Mouse (Mus musculus): ENCODE measurements around the gene Syngr4.

The Syngr4 gene

DNA sequence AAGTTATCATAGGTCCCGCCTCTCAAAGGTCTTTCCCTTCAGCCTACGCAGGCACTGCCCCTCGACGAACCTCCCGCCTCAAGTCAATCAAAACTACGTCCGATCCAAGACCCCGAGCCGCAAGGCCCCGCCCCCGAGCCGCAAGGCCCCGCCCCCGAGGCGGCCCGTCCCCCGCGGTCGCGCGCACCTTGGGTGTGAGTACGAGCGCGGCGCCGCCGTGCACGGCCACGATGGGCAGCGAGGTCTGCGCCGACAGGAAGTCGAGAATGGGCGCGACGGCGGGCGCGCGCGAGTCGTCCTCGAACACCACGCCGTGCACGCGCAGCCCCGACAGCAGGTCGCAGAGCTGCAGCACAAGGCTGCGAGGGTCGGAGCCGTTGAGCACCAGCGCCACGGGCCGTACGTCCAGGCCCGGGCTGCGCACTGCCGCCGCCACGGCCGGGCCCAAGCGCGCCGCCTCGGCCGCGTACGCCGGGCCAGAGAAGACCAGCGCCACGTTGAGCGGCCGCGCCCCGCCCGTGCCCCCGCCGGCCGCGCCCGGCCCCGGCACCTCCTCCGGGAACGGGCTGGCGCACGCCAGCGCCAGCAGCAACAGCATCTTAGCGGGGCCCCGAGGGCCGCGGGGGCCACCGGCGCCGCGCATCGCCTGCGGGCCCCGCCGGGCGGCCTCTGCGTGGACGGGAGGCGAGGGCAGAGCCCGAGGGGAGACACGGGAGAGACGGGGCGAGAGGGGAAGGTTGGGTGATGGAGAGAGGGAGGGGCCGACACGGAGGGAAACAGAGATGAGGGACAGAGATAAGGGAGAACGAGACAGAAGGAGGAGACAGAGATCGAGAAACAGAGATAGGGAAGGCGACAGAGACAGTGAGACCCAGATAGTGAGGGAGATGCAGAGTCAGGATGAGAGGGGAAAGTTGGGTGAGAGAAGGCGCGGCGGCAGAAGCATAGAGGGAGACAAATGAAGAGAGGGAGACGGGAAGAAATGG is 30.3 kb downstream of the Syngr4 start:
- DNase-seq = peak; percentile 96

DNA sequence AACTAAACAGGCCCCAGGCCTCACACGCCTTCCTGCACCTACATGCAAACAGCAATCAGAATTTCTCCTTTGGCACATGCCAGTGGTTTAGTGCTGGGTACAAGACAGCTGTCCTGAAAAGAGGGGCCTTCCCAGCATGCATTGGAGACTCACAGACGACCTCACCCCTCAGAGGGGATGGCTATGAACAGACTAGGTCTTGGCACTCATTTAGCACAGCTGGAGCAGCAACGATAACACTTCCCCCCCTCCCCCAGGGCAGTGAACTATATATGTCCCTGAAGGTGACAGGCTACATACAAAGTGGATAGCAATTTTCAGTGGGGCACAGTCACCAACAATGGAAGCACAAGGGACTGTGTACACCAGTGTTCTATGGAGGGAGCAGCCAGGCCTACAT is 32.1 kb downstream of the Syngr4 start:
- no peak for DNase-seq

DNA sequence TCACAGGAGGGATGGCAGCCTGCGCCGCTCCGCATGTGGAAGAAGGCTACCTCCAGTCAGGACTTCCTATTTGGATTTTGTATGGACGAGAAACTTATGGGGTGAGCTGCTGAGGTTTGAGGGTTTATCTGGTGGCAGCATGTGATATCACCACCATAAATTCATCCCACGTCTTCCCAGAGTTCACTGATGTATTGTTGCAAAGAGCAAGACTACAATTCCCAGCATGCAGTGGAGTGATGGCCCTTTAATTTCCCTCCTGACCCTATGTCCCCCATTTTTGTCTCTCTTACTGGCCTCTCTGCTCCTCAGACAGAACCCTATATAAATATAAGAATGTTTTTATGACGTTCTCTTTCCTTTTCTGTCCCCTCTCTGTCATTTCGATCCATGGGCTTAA is 33.7 kb downstream of the Syngr4 start:
- no peak for DNase-seq

DNA sequence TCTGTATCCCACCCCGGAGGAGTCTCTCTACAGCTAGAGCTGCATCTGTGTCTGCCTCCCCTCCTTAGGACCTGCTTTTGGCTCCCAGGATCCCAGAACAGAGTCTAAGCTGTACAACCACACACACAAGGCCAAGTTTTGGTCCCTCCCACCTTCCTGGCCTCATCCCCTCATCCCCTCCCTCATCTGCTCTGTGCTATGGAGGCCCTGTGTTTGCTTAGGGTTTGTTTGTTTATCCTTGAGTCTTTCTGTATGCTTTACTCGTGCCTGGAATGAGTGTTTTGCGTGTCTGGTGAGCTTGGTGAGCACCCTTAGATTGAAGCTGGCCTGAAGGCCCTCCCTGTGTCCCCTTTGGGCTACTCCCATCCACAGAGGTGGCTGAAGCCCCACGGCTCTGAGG is 37.5 kb downstream of the Syngr4 start:
- no peak for DNase-seq

DNA sequence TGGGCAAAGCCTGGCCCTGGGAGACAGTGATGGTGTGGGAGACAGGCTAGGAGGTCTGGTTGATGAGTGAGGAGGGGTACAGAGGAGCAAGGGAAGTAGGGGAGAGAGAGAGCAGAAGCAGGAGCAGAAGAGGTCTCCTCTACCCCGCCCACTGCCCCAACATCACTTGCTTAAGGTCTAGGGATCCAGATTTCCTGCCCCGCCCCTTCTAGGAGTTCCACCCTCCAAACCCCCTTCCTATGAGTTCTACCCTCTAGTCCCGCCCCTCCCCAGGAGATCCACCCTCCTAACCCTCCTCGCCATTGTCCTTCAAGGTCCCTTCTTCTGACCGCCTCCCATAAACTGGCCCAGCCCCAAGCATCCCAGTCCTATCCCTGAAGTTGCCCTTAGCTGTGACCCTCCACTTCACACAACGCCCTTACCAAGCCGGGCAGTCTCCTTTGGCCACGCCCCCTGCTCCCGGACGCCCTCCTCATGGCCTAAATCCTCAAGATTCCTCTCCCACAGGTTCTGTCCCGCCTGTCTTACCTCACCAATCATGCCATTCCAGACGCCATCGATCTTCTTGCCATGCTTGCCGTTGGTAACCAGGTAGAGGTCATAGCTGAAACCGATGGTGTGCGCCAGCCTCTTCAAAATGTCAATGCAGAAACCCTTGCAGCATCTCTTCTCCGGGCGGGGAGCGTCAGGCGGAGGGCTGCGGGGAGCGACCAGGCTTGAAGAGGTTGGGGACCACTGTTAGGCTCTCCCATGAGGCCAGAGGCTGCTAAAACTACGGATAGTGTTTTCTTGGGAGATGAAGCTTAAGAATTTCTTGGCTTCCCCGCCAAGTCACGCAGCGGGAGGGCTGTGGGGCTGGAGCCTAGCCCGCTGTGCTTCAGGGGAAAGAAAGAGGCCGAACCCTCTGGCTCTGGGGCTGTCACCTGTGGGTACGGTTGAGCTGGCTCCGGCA is 39.3 kb downstream of the Syngr4 start:
- no peak for DNase-seq

DNA sequence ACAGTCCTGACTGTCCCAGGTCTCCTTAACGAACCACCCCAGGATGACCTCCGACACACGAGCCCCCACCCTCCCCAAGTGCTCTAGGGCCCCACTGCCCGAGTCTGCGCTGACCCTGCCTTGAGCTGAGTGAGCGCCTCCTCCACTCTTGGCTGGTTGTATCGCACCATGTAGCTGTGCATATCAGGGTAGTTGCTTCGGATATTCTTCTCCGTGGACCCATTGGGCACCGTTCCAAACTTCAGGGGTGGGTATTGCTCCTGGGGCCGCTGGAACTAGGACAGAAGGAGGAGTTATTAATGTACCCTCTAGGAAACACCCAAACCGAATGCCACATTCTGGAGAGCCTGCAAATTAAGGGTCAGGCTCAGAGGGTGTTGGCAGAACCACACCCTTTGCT is 43.4 kb downstream of the Syngr4 start:
- DNase-seq = no peak

DNA sequence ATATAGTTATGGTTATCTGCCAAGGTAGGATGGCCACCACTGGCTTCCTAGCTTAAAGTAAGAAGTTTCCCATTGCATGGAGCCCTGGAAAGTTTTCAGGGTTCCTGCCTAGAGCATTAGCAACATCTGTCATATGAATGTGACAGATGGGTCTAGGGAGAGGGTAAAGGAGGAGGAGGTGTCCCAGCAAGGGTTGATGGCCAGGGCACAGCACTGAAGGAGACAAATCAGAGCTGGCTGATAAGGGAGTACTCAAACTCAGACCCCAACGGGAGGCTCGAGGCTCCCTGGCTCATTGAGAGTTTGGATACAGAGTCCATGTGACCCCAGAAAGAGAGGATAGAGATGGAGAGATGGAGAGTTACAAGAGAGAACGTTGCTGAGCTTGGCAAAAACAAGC is 45.9 kb downstream of the Syngr4 start:
- no peak for DNase-seq

DNA sequence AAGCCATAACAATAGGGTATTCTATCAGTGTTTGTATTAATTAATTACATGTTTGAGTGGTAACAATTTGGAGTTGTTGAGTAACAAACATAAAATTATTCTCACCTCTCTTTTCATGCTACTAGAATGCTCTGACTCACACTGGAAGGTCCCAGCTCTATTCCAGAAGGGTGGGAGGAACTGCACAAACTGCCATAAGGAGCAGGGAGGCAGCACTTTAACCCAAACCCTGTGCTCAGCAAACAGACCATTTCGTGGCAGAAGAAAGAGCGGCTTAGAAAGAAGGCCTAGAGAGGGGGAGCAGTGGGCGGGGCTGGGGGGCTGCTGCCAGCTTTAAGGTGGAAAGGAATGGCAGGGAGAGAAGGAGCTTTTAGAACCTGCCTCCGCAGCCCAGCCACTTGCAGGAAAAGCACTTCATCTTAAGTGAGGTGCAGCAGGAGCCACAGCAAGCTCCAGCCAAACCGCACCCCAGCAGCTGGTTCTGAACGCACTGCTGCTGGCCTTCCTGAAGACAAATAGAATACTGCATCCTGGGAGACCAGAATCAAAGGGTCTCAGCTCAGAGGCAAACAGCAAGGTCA is 48.0 kb downstream of the Syngr4 start:
- no peak for DNase-seq

DNA sequence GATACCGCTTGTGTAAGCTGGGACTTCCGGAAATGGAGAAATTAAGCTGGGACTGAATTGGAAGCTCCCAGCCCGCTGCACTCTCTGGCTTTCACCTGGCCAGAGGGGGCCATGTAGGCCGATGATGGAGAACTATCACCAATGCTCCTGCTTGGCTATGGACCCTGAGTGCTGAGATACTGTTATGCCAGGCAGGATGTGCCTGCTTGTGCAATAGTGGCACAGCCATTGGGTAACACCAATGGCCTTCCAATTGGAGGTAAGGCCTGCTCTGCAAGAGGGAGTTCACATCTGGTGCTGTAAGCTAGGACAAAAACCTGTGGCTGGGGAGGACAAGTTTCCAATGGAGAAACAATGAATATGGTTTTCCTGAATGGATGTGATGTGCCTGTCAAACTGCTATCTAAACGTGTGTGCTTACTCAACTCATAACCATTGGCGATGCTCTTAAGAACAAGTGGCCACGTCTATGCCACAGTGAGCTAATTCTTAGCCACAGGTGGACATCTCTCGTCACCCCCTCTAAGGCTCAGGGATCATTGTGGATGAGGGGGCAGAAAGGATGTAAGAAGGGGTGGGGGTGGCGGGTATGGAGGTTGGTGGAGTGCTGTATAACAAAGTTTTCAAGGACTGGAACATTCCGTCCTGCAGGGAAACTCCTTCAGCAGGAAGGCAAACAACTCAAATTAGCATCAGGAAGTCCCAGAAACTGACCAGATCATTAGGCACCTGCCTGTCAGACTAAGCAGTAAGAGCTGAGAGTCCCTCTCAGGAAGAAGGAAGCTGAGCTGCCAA is 53.4 kb downstream of the Syngr4 start:
- DNase-seq = no peak

Measured in thymus, postnatal 4 days (tissue).